Mouse (Mus musculus) embryonic fibroblast, embryonic 13.5 days (primary cell): ENCODE measurements around the gene Nup107.

Experiments used
- CTCF ChIP-seq: IDR thresholded peaks from 2 replicates; pipeline ENCODE4 v1.5.1; 2011; ENCODE audit warnings: mild to moderate bottlenecking, control low read depth, low read length, moderate library complexity, borderline replicate concordance; ENCODE audit not compliant: insufficient read depth
- POLR2A ChIP-seq: IDR thresholded peaks from 2 replicates; pipeline ENCODE4 v1.6.1; 2011; ENCODE audit warnings: low read depth, mild to moderate bottlenecking, control low read depth, low read length, moderate library complexity

DNA sequence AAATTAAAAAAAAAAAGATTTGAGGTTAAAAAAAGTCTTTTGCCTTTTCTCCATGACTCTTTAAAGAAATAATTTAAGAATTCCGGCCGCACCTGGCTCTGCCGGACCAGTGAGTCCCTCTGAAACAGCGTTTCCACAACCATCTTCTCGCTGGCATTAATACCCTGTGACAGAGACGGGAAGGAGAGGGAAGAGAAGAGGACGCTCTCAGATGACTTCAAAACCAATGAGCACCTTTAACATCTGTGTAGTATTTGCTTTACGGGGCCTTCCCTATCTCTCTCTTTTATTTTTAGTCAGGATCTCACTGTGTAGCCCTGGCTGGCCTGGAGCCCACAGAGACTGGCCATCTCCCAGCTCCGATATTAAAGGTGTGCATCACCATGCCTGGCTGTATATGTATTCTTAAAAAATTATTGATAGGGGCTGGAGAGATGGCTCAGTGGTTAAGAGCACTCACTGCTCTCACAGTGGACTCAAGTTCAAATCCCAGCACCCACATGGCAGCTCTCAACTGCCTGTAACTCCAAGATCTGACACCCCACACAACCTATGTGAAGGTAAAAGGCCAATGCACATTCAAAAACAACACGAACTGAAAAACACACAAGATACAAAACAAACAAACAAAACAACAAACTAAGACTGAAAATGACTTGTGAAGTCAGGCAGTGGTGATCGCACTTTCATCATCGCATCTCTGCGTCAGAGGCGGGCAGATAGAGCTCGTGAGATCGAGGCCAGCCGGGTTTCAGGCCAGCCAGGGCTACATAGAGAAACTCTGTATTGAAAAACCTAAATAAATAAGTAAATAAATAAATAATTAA, 14.8 kb downstream of the Nup107 start:
- no peak for TF ChIP-seq POLR2A
- TF ChIP-seq CTCF: no peak
